Mouse (Mus musculus) lung, postnatal 36 days (tissue): ENCODE results near the gene Alox5ap.

Experiments used
- DNase-seq: peaks from one replicate; pipeline ENCODE4 v3.0.0; 2022; ENCODE audit warnings: mixed read lengths

The Alox5ap gene

GRCm38 (mm10) chr5:149261449-149261848 is 3.1 kb upstream of the Alox5ap start:
- no peak for DNase-seq

GRCm38 (mm10) chr5:149261866-149262265 is 2.7 kb upstream of the Alox5ap start:
- DNase-seq: peak; percentile 39

GRCm38 (mm10) chr5:149264878-149265279 is 312 bp downstream of the Alox5ap start:
- peak; percentile 54 for DNase-seq

- DNase-seq: peak; percentile 24
These were observed 2.2 kb downstream of the Alox5ap start for GRCm38 (mm10) chr5:149266761-149267221.

GRCm38 (mm10) chr5:149267493-149267892 is 2.9 kb downstream of the Alox5ap start:
- DNase-seq: peak; percentile 15

GRCm38 (mm10) chr5:149271291-149271690 is 6.7 kb downstream of the Alox5ap start:
- no peak for DNase-seq

- DNase-seq: peak; percentile 84
These were observed 8.0 kb downstream of the Alox5ap start for GRCm38 (mm10) chr5:149272535-149272934.

GRCm38 (mm10) chr5:149274390-149275104 is 10.0 kb downstream of the Alox5ap start:
- DNase-seq: peak; percentile 82

GRCm38 (mm10) chr5:149275105-149275494 is 10.5 kb downstream of the Alox5ap start:
- no peak for DNase-seq

GRCm38 (mm10) chr5:149277529-149277928 is 13.0 kb downstream of the Alox5ap start:
- no peak for DNase-seq

- DNase-seq: peak; percentile 27
These were observed 14.8 kb downstream of the Alox5ap start for GRCm38 (mm10) chr5:149279273-149279844.

- peak; percentile 56 for DNase-seq
These were observed 18.4 kb downstream of the Alox5ap start for GRCm38 (mm10) chr5:149283009-149283408.

- DNase-seq: no peak
These were observed 19.3 kb downstream of the Alox5ap start for GRCm38 (mm10) chr5:149283821-149284220.

- peak; percentile 43 for DNase-seq
These were observed 21.5 kb downstream of the Alox5ap start for GRCm38 (mm10) chr5:149286021-149286420.

GRCm38 (mm10) chr5:149287148-149288038 is 22.8 kb downstream of the Alox5ap start:
- DNase-seq: no peak

- DNase-seq: no peak
These were observed 26.7 kb downstream of the Alox5ap start for GRCm38 (mm10) chr5:149291266-149291665.

GRCm38 (mm10) chr5:149293071-149293470 is 28.5 kb downstream of the Alox5ap start:
- DNase-seq: no peak

GRCm38 (mm10) chr5:149296808-149297207 is 32.2 kb downstream of the Alox5ap start:
- no peak for DNase-seq

GRCm38 (mm10) chr5:149297464-149297863 is 32.9 kb downstream of the Alox5ap start:
- no peak for DNase-seq

GRCm38 (mm10) chr5:149298234-149298633 is 33.7 kb downstream of the Alox5ap start:
- DNase-seq: no peak

GRCm38 (mm10) chr5:149312884-149313652 is 48.5 kb downstream of the Alox5ap start:
- peak; percentile 56 for DNase-seq

- no peak for DNase-seq
These were observed 50.0 kb downstream of the Alox5ap start for GRCm38 (mm10) chr5:149314514-149315081.
